Mouse (Mus musculus): Measurements from ENCODE around the gene AC109138.7. TPM values are rescaled to one million over a fixed set of nuclear protein-coding genes. Genes with fewer than 3 reads are reported as not detected.

AC109138.7 gene
- polyA plus RNA-seq, 1 experiment from 2014 or later: not detected

DNA sequence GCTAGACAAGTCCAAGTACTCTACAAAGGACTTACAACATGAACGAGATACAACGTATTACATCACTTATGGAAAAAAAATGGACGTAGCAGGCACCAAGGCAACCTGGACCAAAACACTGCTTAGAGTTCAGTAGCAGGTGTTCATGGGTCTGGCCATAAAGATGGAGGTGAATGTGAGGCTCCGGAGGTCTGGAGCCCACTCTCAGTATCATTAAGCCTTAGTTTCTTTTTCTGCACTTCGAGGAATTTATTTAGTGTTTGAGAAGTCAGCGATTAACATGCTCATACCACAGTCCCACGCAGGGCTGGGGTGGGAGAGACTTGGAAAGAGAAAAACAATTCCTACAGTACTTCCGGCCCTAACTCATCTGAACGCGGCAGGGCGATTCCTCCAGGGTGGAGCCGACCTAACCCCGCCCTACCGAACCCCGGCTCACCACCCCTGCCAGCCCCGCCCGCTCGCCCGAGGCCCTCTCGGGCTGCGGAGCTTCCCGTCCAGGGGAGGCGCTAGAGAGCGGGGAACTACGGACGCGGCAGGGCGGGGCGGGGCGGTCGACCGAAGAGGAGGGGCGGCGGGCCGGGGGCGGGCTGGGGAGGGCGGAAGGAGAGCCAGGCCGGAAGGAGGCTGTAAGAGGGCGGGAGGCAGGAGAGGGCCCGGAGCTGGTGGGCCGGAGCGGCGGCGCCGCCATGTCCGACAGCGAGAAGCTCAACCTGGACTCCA is 22.5 kb upstream of the AC109138.7 start, which contains the start of gene Ppp1ca:
TSS of gene Ppp1ca (plus strand) at position 538 of the 723 bp plus-strand sequence.
- peak within 1 kb of the TSS; percentile 97 for H3K4me2 ChIP-seq (ENCODE audit: low read depth, low read length)
- peak within 1 kb of the TSS; percentile 99 for H3K9ac ChIP-seq (ENCODE audit: low read length)
- H3K36me3 ChIP-seq (ENCODE audit: control insufficient read depth, insufficient read depth, low read length): peaks cover 24% of the 10 kb centered on the region; the same call in 1 of the 2 replicates
- peak; percentile 95 for ATAC-seq (ENCODE audit: insufficient read depth, low FRiP score)
- peak within 1 kb of the TSS; percentile 96 for H3K27ac ChIP-seq (ENCODE audit: low read length)
- H3K4me1 ChIP-seq (ENCODE audit: control insufficient read depth, insufficient read depth, low read length): peaks cover 19% of the 10 kb centered on the region
- no peaks in the 10 kb centered on the region for H3K9me3 ChIP-seq (replicated peaks; ENCODE audit: control insufficient read depth, low read length)
- WGBS: 3% methylated on average over 43 of the region's 47 CpGs
- no peaks in the 10 kb centered on the region for H3K27me3 ChIP-seq (ENCODE audit: control insufficient read depth, insufficient read depth, low read length)
- peak within 1 kb of the TSS; percentile 93 for H3K4me3 ChIP-seq (replicated peaks; ENCODE audit: low read length)

DNA sequence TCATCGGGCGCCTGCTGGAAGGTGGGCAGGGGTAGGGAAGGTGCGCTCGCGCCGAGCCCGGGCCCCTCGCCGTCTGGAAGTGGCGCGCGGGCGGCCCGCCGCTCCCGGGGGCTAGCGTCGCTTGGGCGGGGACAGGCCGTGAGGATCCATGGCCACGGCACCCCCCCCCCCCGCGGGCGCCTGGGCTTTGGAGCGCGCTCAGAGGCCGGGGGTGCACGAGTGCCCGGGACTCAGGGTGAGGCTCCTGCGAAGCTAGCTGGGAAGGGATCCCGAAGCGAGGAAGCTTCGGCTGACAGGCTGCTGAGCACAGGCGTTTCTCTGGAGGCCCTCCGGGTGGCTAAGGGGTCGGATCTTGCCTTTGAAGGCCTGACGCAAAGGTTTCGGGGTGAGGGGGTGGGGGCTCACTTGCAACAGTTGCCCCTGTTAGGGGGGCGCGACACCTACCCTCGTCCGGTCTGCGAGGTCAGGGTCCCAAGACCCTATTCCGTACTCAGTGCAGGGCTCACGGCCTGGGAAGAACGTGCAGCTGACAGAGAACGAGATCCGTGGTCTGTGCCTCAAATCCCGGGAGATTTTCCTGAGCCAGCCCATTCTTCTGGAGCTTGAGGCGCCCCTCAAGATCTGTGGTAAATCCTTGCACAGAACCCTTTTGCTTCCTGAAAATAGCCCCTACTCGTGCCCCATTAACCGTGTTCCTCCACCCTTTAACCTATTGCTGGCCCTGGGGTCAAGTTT is 21.7 kb upstream of the AC109138.7 start:
- Histone ChIP-seq H3K4me2 (ENCODE audit: low read depth, low read length) (peak overlapping the region; percentile 97), H3K4me1 (ENCODE audit: control insufficient read depth, insufficient read depth, low read length) (peaks cover 19% of the 10 kb centered on the region), H3K27me3 (ENCODE audit: control insufficient read depth, insufficient read depth, low read length) (no peaks in the 10 kb centered on the region), H3K9me3 (replicated peaks; ENCODE audit: control insufficient read depth, low read length) (no peaks in the 10 kb centered on the region), H3K27ac (ENCODE audit: low read length) (peak overlapping the region; percentile 96), H3K36me3 (ENCODE audit: control insufficient read depth, insufficient read depth, low read length) (peaks cover 24% of the 10 kb centered on the region; the same call in 1 of the 2 replicates), H3K9ac (ENCODE audit: low read length) (peak overlapping the region; percentile 99), H3K4me3 (replicated peaks; ENCODE audit: low read length) (peak overlapping the region; percentile 93)
- peak; percentile 48 for ATAC-seq (ENCODE audit: insufficient read depth, low FRiP score)
- WGBS: under 1% methylated on average over 50 of the region's 52 CpGs

DNA sequence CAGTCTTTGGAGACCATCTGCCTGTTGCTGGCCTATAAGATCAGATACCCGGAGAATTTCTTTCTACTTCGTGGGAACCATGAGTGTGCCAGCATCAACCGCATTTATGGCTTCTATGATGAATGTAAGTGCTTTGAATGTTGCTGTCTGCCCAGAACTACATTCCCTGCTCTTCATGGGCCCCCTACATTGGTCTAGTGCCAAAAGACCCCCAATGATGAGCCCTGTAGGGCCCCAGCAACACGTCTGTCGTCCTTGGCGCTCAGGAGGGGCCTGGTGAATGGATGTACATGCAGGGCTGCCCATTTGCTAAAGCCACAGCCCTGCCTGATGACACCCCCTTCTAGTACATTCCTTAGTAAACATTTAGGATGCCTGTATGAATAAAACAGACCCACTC is 21.0 kb upstream of the AC109138.7 start:
- WGBS: 48% methylated on average over 6 of the region's 6 CpGs
- H3K4me3 ChIP-seq (replicated peaks; ENCODE audit: low read length): peak overlapping the region; percentile 93

DNA sequence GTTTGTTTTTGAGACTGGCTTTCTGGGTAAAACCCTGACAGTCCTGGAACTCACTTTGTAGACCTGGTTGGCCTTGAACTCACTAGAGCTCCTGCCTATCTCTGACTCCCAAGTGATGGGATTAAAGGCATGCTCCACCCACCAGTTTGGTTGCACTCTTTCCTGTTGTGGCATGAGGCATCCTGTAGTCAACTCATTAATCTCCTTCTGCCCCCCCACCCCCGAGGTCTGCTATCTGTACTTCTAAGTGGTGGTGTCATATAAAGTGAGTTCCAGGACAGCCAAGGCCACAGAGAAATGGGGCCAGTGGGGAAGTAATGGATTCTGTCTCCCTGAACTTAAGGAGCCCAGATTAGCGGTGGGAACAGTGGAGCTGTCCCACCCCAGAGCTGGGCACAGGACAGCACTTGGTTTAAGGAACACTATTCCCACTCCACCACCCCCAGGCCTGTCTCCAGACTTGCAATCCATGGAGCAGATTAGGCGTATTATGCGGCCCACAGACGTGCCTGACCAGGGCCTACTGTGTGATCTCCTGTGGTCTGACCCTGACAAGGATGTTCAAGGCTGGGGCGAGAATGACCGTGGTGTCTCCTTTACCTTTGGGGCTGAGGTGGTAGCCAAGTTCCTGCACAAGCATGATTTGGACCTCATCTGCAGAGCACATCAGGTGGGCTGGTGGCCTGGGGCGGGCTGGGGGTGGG is 20.0 kb upstream of the AC109138.7 start:
- Histone ChIP-seq H3K9ac (ENCODE audit: low read length) (no peak overlapping the region), H3K27me3 (ENCODE audit: control insufficient read depth, insufficient read depth, low read length) (no peaks in the 10 kb centered on the region), H3K27ac (ENCODE audit: low read length) (no peak overlapping the region), H3K4me1 (ENCODE audit: control insufficient read depth, insufficient read depth, low read length) (peaks cover 19% of the 10 kb centered on the region), H3K4me2 (ENCODE audit: low read depth, low read length) (no peak overlapping the region), H3K36me3 (ENCODE audit: control insufficient read depth, insufficient read depth, low read length) (peaks cover 24% of the 10 kb centered on the region; the same call in 1 of the 2 replicates), H3K9me3 (replicated peaks; ENCODE audit: control insufficient read depth, low read length) (no peaks in the 10 kb centered on the region), H3K4me3 (replicated peaks; ENCODE audit: low read length) (no peak overlapping the region)
- 86% methylated on average over 8 of the region's 8 CpGs for WGBS
- ATAC-seq (ENCODE audit: insufficient read depth, low FRiP score): no peak

More for the DNA sequence above, 21.0 kb upstream of the AC109138.7 start:
- Histone ChIP-seq H3K9ac (ENCODE audit: low read length) (peak overlapping the region; percentile 99), H3K27me3 (ENCODE audit: control insufficient read depth, insufficient read depth, low read length) (no peaks in the 10 kb centered on the region), H3K4me1 (ENCODE audit: control insufficient read depth, insufficient read depth, low read length) (peaks cover 19% of the 10 kb centered on the region), H3K9me3 (replicated peaks; ENCODE audit: control insufficient read depth, low read length) (no peaks in the 10 kb centered on the region), H3K27ac (ENCODE audit: low read length) (peak overlapping the region; percentile 96; the same call in 1 of the 2 replicates), H3K36me3 (ENCODE audit: control insufficient read depth, insufficient read depth, low read length) (peaks cover 24% of the 10 kb centered on the region; the same call in 1 of the 2 replicates), H3K4me2 (ENCODE audit: low read depth, low read length) (peak overlapping the region; percentile 97)
- no peak for ATAC-seq (ENCODE audit: insufficient read depth, low FRiP score)

DNA sequence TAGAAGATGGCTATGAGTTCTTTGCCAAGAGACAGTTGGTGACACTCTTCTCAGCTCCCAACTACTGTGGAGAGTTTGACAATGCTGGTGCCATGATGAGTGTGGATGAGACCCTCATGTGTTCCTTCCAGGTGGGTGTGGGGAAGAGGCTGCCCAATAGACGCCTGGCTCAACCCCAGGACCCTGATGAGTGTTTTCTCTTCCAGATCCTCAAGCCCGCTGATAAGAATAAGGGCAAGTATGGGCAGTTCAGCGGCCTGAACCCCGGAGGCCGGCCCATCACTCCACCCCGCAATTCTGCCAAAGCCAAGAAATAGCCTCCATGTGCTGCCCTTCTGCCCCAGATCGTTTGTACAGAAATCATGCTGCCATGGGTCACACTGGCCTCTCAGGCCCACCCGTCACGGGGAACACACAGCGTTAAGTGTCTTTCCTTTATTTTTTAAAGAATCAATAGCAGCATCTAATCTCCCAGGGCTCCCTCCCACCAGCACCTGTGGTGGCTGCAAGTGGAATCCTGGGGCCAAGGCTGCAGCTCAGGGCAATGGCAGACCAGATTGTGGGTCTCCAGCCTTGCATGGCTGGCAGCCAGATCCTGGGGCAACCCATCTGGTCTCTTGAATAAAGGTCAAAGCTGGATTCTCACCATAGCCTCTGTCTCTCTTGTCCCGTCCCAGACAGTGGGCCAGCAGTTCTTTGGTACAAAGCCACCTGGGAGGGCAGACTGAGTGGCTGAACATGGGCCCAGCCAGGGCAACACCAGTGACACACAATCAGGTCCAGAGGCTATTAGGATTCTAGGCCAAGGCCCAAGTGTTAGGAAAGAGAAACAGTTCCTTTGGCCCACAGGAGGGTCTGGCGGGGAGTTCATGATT is 19.1 kb upstream of the AC109138.7 start:
- Histone ChIP-seq H3K27ac (ENCODE audit: low read length) (no peak overlapping the region), H3K4me1 (ENCODE audit: control insufficient read depth, insufficient read depth, low read length) (peaks cover 20% of the 10 kb centered on the region), H3K9ac (ENCODE audit: low read length) (no peak overlapping the region), H3K27me3 (ENCODE audit: control insufficient read depth, insufficient read depth, low read length) (no peaks in the 10 kb centered on the region), H3K4me3 (replicated peaks; ENCODE audit: low read length) (no peak overlapping the region), H3K36me3 (ENCODE audit: control insufficient read depth, insufficient read depth, low read length) (peaks cover 24% of the 10 kb centered on the region; the same call in 1 of the 2 replicates), H3K9me3 (replicated peaks; ENCODE audit: control insufficient read depth, low read length) (no peaks in the 10 kb centered on the region), H3K4me2 (ENCODE audit: low read depth, low read length) (no peak overlapping the region)
- no peak for ATAC-seq (ENCODE audit: insufficient read depth, low FRiP score)
- 79% methylated on average over 12 of the region's 12 CpGs for WGBS

DNA sequence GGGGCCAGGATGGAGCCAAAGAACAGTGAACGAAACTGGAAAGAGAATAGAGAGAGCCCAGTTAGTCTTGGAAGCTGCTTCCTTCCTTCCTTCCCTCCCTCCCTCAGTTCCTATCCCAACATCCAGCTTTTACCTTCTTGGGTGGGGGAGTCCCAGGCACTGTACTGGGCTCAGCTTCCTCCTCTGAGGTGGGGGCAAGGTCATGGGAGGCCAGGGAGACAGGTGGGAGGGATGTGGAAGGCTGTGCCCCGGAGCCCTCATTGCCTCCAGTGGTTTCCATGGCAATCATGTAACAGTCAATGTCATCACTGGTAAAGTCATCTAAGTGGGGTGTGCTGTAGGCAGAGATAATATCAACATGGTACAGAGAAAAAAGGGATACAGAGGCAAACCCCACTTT is 18.1 kb upstream of the AC109138.7 start:
- Histone ChIP-seq H3K4me2 (ENCODE audit: low read depth, low read length) (no peak overlapping the region), H3K36me3 (ENCODE audit: control insufficient read depth, insufficient read depth, low read length) (peaks cover 24% of the 10 kb centered on the region; the same call in 1 of the 2 replicates), H3K27ac (ENCODE audit: low read length) (no peak overlapping the region), H3K27me3 (ENCODE audit: control insufficient read depth, insufficient read depth, low read length) (no peaks in the 10 kb centered on the region), H3K4me1 (ENCODE audit: control insufficient read depth, insufficient read depth, low read length) (peaks cover 24% of the 10 kb centered on the region), H3K4me3 (replicated peaks; ENCODE audit: low read length) (no peak overlapping the region), H3K9me3 (replicated peaks; ENCODE audit: control insufficient read depth, low read length) (no peaks in the 10 kb centered on the region), H3K9ac (ENCODE audit: low read length) (no peak overlapping the region; the same call in 1 of the 2 replicates)
- 52% methylated on average over 2 of the region's 2 CpGs for WGBS
- no peak for ATAC-seq (ENCODE audit: insufficient read depth, low FRiP score)

DNA sequence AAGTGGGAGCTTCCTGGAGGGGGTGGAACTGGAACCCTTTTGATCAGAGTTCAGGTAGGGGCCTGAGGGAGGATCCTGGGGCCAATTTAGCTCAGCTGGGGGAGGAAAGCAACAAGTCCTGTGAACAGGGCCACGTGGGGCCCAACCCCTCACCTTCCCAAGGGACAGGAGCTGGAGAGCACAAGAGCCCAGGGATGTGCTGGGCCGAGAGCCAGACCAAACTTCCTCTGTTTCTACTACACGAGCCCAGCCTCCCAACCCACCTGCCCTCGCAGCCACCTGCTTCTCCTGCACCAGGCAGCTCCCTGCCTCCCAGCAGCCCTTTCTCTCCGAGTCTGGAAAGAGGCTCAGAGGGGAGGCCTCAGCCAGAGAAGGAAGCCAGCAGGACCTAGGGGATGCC is 17.6 kb upstream of the AC109138.7 start:
- H3K4me1 ChIP-seq (ENCODE audit: control insufficient read depth, insufficient read depth, low read length): peaks cover 24% of the 10 kb centered on the region
- H3K36me3 ChIP-seq (ENCODE audit: control insufficient read depth, insufficient read depth, low read length): peaks cover 24% of the 10 kb centered on the region; the same call in 1 of the 2 replicates
- H3K9ac ChIP-seq (ENCODE audit: low read length): no peak overlapping the region
- H3K4me3 ChIP-seq (replicated peaks; ENCODE audit: low read length): no peak overlapping the region
- H3K27me3 ChIP-seq (ENCODE audit: control insufficient read depth, insufficient read depth, low read length): no peaks in the 10 kb centered on the region
- no peaks in the 10 kb centered on the region for H3K9me3 ChIP-seq (replicated peaks; ENCODE audit: control insufficient read depth, low read length)
- WGBS: 27% methylated on average over 5 of the region's 5 CpGs
- no peak overlapping the region for H3K4me2 ChIP-seq (ENCODE audit: low read depth, low read length)
- H3K27ac ChIP-seq (ENCODE audit: low read length): no peak overlapping the region
- ATAC-seq (ENCODE audit: insufficient read depth, low FRiP score): no peak

DNA sequence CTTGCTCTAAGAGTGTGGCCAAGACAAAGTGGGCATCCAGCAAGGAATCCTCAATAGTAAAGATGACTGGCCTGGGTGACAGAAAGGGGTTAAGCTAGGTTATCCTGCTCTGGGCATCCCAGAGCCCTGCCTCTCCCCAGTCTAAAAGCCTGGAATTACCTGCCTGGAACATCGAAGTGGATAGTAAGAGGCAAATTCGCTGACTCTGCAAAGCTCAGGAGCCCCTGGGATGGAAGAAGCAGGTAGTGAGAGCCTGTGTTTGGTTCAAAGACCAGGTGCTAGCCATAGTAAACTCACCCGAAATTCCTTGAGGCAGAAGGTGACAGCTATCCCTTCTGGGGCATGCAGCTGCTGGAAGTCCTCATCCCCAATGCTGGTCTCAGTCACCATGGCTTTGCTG is 17.0 kb upstream of the AC109138.7 start:
- 63% methylated on average over 3 of the region's 3 CpGs for WGBS
- Histone ChIP-seq H3K9ac (ENCODE audit: low read length) (no peak overlapping the region), H3K4me3 (replicated peaks; ENCODE audit: low read length) (no peak overlapping the region), H3K27ac (ENCODE audit: low read length) (no peak overlapping the region), H3K27me3 (ENCODE audit: control insufficient read depth, insufficient read depth, low read length) (no peaks in the 10 kb centered on the region), H3K36me3 (ENCODE audit: control insufficient read depth, insufficient read depth, low read length) (peaks cover 24% of the 10 kb centered on the region; the same call in 1 of the 2 replicates), H3K4me1 (ENCODE audit: control insufficient read depth, insufficient read depth, low read length) (peaks cover 29% of the 10 kb centered on the region), H3K9me3 (replicated peaks; ENCODE audit: control insufficient read depth, low read length) (no peaks in the 10 kb centered on the region), H3K4me2 (ENCODE audit: low read depth, low read length) (no peak overlapping the region)
- ATAC-seq (ENCODE audit: insufficient read depth, low FRiP score): no peak

All from stomach, embryonic 16.5 days (tissue).